Mouse (Mus musculus) c-Kit-positive CD71-negative TER-119-negative erythroid progenitor cells, embryonic 14.5 days (primary cell): ENCODE measurements at regions not wholly inside any gene's neighbourhood (a gene's known extent, or its start where the extent isn't known, plus 50 kb on each side); places are given as distances from the start of the nearest gene placed in this dataset.
A peak's percentile ranks its signal among the peaks of the same experiment; 100 is the strongest.

Source experiments
- DNase-seq: peaks from one replicate; pipeline ENCODE4 v3.0.0-alpha.2; 2013; ENCODE audit warnings: low read depth

DNA sequence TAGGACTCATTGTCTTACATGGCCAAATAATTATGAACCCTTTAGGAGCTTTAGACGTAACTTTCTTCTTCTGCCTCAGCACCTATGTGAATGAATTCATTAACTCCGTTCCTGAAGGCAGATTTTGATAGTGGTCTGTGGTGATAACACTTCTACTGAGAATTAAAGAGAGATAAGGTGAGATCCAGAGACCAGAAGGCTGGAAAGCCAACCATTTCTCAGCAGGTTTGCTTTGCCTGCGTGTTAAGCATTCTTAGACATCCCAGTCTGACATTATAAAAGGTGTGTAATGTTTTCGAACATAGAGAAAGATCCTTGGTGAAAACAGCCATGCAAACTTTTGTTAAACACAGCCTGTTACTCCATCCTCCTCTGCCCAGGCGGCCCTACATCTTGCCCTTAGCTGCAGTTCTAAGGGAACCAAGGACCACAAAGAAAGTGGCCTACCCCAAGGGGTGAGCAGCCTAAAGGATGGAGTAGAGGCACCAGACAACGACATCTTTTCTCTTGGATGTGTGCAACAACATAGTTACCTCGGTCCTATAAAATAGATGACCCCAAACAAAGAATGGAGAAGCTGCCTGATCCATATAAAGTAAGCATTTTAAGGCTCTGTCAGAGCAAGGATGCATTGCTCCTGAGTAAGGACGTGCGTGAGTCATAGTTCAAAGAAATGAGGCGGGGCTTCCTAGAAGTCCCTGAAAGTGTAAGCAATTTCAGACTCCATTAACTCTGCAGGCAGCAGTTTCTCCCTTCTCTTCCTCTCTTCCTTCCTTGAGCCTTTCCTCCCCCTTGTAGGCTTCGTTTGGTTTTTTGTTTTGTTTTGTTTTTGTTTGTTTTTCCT, 55.1 kb upstream of the Xpr1 start:
- DNase-seq, result peak; percentile 48

DNA sequence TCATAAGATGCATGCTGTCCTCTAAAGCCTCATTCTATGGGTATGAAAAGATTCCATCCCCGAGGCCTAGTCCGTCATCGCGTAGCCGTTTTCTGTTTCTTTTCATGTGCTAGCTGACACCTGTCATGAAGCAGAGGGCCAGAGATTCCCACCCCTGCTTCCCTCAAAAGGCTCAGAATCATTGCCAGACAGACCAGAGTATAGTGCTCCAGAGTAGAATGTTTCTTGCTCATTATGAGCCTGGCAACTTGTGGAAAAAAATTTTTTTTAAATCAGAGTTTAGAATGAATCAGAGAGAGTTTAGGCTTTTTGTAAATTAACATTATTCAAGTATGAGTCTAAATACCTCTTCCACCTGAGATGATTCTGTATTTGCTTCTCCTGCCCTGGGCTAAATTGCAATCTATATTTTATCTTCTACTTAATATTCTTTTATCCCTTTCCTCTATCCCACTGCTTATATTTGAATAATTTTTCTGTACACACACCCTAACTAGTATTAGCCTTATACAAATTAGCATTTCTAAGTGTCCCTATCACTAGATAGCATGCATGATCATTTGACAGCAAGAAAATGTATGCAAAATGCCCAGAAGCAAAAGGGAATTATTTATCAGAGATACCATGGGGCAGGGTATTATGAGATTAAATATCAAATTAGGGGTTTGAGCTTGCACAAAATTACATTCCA, 55.9 kb upstream of the Xpr1 start:
- DNase-seq, result no peak

DNA sequence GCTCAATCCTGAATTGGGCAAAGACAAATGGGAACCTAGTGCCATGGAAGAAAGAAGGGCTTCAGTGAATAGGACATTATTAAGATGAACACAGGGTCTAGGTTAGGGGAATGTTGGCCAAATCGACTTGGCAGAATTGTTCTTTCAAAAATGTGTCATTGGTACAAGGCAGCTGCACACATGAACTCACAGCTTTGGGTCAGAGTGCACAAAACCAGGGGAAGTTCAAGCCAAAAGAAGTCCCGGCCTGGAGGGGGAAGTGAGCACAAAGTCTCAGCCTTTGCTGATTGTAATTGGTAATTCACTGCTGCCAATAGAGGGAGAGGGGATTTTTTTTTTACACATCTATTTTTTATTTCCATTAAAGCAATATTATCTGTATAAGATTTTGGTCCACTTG, 57.8 kb upstream of the Xpr1 start:
- DNase-seq, result no peak

DNA sequence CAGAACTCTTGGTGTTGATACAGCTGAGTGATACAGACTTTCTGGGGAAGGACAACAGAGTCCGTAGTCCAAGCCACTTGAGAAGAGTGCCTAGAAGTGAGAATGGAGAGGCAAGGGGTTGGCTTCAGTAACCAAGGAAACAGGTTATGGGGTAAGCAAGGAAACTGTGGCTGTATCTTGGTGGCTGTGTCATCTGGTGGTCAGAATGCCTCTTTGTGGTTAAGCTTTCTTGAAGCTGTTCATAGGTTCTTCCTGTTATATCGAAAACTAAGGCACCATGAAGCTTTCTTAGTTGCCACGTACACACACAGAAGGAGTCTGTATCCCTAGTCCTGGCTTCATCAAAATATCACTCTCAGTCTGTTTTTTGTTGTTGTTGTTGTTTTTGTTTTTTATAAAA, 59.0 kb upstream of the Xpr1 start:
- peak; percentile 46 for DNase-seq

DNA sequence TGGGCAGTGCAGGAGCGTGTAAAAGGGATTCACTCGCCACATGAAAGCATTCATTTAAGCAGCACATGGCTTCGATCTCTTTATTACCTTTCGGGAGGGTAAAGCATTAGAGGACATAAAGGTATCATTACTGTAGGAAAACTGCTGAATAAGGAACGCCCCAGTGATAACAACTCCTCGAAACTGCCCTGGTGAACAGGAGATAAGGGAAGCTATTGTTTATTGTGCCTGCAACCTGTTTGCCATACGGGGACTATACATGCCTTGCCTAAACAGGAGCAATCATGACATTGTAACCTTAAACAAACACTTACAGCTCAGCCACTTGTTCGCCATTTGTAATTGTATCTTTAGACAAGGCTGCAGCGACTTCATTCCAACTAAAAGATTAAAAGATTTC, 64.9 kb upstream of the Xpr1 start:
- DNase-seq, result no peak

DNA sequence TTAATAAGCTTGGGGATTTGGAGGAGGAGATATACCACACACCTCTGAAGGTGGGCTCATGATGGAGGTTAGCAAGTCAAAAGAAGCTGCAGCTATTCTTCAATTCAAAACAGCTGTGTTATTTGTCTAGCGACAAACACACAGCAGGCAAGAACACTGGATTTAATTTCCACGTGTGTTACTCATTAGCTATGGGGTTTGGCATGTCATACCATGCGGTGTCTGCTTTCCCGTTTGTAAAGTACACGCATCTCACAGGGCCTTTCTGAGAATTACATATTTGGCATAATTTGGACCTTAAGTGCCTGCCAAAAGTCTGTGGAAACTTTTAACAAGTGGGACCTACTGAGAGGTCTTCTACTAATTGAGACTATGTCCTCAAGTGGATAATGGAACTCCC, 65.5 kb upstream of the Xpr1 start:
- no peak for DNase-seq

DNA sequence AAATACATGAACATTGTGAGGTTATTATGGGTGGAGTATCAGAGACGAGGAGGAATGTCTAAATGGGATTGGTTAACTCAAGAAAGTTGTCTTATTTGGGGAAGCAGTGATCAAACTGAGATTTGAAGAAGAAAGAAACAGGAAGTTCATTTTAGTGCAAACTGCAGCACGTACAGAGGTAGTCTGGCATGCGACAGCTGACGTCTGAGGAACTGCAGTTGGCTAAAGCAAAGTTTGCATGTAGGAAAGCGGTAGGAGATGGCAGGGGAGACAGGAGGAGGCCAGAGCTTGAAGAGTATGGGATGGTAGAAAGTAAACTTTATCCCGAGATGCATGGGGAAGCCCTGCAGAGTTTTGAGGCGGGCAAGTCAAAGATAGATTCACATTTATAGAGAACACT, 66.5 kb upstream of the Xpr1 start:
- no peak for DNase-seq

DNA sequence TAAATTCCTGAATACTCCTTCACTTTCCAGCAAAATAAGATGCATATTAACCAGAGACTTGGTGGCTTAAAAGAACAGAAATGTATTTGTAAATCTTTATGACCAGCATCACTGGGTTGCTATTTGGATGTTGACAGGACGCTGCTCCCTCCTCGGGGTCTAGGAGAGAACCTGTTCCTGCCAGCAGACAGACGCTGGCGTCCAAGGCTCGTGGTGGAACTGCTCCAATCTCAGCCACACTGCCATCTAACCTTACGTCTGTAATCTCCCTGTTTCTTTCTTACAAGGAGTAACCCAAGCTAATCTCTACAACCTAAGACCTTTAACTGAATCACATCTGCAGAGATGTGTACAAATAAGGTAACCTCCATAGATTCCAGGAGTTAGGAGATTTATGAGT, 70.1 kb upstream of the Acbd6 start:
- DNase-seq, result no peak

DNA sequence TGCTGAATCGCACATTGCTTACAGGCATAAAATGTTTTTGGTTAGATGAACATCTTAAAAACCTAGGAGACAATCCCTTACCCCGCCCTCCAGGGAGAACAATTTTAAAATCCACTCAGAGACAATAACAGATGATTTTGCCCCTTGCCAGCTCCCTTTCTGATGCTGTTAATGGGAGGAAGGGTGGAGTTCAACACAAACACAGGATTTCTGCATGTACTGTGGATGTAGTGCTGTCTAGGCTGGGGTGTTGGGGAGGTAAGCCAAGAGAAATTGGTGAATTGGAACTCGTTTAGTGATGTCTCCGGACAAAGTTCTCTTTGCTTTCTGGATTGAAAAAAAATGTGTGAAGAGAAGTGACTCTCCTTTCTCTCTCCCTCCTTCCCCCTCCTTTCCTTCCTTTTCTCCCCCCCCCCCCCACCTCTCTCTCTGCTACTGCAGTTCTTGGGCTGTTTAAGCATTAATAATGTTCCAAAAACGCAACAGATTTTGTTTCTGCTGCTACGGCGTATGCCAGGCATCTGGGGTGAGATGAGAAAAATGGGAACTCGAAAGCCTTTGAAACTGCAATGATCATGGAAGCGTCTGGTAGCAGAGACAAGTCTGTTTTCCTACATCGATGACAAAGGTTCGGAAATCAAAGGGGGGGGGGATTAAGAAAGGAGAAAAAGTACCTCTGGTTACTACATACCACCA, 68.8 kb upstream of the Acbd6 start:
- DNase-seq, result no peak

DNA sequence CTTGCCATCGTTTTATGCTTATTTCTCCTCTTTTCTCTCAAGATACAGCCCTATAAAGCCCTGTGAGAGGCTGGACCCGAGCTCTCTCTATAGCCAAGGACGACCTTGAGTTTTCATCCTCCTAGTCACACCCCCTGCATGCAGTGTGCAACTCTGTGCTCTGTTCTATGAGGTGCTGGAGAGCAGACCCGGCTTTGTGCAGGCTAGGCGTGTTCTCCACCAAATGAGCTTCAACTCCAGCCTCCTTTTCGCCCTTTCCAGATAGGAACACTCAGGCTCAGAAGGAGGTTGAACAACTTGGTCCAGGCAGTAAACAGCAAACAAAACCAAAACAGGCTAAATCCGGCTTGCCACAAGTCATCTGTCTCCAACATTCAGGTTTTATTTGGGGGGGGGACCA, 67.8 kb upstream of the Acbd6 start:
- no peak for DNase-seq

DNA sequence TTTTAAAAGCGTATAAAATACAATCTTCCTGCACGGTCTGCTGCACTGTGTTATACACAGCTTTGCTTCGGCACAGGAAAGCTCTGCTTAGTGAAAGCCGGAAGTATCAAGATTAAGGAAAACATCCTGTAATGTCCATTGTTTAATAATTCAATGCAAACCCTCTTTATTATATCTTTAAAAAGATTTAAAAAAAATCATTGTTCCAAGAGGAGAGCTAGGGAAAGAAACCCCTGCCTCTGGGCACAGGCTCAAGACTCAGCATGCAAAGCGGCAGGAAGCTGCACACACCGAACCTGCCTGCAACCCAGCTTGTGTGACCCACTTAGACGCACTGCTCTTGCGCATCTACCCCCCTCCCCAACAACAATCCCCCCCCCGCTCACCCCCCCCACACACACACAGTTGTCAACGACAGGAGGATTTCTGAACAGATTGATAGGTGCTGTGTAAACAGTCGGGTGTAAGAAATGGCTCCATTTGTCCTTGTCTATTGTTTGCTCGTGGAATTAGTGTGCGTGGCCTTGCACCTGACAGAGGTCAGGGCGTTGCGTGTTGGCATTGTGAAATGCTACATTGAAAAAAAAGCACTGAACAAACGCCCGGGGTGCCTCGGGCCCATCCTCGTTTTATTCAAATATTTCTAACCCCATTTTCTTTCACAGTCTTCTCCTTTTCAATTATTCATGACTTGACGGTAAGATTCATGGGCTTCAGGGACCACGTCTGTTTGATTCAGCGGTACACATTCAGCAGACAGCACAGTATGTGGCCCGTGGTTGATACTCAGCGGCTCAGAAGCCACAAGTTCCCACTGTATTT, 66.5 kb upstream of the Acbd6 start:
- no peak for DNase-seq

DNA sequence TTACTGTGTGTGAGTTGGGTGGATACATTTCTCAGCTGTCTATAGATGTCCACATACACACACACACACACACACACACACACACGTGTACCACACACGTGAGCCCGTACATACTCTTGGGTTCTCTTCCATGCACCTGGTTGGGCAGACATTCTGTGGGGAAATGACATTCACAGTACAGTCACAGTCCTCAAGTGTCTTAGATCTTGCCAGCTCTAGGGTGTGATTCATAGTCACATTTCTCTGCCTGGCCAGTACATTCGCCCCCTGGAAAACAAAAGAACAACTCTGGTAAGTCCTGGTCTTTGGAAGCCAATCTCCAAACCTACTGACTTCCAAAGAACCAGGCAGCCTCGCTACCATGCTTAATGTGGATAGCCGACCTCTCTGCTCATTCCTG, 64.6 kb upstream of the Acbd6 start:
- no peak for DNase-seq

DNA sequence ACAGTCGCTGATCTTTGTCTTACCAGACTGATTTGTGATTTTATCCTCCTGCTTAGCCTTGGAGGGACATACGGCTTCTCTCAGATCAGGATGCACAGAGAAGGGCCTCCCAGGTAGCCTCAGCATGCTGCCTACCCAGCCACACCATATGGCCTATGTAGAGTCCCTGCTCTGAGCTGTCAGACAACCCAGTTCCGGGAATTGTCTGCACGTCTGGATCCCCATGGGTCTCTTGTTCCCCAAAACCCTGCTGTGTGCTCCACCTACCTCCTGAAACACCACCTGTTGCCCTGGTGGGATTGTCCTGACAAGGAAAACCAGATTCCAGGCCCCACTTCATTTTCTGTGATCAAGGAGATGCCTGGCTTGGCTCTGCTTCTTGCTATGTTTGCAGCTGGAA, 64.1 kb upstream of the Acbd6 start:
- no peak for DNase-seq

DNA sequence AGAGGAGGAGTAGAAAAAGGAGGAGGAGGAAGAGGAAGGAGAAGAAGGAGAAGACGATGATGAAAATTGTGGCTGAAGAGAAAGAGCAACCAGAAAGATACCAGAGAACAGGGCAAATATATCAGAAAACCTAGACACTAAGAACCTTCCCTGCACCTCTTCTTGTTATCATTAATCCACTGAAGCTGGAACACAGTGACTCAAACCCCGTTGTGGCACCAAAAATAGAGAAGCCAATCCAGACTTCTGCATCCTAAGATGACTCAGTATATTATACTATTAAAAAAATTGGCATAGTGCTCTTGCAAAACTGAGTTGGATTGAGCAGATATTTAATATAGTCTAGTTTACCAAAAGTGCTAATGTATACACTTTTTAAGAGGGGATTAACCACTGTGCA, 63.6 kb upstream of the Acbd6 start:
- DNase-seq, result no peak

DNA sequence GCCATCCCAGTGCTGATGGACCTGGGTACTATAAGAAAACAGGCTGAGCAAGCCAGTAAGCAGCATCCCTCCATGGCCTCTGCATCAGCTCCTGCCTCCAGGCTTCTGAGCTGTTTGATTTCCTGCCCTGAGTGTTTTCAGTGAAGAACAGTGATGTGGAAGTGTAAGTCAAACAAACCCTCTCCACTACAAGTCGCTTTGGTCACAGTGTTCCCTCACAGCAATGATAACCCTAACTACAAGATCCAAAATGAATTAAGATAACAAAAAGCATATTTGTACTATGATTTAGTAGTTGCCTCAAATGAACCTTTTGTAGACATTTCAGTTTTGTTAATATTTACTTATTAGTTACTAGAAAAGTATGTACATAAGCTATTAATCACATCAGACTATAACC, 58.2 kb upstream of the Acbd6 start:
- no peak for DNase-seq

DNA sequence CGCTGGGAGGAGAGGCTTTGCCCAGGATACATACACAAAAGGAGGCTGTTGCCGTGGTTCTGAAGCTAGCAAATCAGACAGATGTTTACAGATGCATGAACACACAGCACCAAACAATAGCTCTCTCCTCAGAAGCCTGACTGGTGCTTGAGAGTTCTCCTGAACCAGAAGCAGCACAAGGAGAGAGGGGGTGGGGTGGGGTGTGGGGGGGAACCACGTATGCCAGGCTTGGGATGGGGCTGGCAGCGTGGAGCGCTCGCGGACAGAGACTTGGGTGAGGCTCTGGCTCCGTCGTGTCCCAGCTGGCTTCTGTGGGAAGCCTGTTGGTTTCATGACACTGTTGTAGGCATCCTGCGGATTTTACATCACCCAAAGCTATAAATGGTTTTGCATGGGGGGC, 55.1 kb upstream of the Acbd6 start:
- no peak for DNase-seq

DNA sequence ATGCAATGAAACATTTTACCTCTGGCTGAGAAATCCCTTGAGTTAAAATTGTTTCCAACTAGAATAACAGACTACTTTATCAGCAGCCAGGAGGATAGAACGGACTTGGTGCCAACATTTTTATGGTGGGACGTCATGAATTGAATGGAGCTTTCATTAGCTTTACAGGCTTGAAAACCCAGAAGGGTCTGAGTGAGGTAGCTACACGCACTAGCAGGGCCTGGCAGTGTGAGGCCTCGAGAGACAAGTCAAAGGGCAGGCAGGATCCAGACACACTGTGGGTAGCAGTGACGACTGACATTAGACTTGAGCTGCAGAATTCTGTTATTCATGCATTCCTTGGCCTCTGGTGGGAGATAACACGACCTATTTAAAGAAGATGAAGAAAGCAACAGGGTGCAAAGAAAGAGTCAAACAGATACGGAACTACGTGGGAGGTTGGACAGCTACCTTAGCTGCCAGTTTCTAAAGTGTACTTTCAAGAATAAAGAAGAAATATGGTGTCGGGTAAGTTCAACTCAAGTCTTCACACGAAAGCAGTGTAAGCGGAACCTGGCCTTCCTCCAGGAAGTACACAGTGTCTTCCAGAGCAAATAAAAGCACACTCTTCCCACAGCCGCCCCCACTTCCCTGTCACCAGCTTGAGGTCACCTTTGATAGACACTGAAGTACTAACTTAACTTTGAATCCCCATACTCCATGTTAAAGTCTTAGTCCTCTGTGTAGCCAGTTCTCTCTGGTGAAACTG, 53.2 kb upstream of the Acbd6 start:
- DNase-seq, result no peak

DNA sequence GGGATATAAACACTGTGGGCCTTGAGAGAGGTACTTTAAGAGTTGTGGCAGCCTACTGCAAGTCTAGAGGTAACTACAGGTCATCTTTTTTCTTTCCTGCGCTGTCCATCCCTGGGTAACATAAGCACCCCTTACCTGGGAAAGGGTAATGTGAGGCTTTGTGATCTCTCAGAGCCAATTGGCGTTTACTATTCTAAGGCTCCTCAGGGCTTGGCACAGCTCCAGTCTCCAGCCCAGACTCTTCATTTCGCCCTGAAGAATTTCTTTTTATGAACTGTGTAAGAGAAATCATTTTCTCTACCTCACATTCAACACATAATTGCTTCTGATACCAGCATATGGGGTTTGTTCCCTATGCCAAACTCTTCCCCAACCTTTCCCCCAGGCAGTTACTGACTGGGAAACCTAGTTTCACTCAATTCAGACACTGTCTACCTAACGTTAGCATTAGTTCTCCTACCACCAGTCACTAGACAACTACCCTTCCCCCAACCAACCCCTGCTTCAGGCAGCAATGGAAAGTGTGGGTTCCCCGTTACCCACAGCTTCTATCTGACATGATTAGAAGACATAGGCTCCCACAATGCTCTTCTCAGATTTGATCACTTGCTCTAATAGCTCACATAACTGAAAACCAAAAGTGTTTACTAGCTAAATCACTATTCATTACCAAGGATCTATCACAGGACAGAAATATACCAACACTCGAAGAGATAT, 52.4 kb upstream of the Acbd6 start:
- DNase-seq, result no peak
